Mouse (Mus musculus) liver, embryonic 14.5 days (tissue): ENCODE measurements around the gene Nfia.

Source experiments
- CTCF ChIP-seq: IDR thresholded peaks from 2 replicates; pipeline ENCODE4 v1.5.1; 2016; ENCODE audit warnings: antibody characterized with exemption, low read depth, control low read depth
- EP300 ChIP-seq: IDR thresholded peaks from 2 replicates; pipeline ENCODE4 v1.6.1; 2016; ENCODE audit warnings: antibody characterized with exemption, low read depth

- TF ChIP-seq EP300: no peak
- no peak for TF ChIP-seq CTCF
These were observed 277.6 kb downstream of the Nfia start for GRCm38 (mm10) chr4:98050003-98050620.
